Mouse (Mus musculus): ENCODE measurements around the gene Ablim2. TPM values are rescaled to one million over a fixed set of nuclear protein-coding genes. Genes with fewer than 3 reads are reported as not detected.
A peak's percentile ranks its signal among the peaks of the same experiment; 100 is the strongest.

The Ablim2 gene
- polyA plus RNA-seq, 1 experiment from 2014 or later, result 4.1 TPM

DNA sequence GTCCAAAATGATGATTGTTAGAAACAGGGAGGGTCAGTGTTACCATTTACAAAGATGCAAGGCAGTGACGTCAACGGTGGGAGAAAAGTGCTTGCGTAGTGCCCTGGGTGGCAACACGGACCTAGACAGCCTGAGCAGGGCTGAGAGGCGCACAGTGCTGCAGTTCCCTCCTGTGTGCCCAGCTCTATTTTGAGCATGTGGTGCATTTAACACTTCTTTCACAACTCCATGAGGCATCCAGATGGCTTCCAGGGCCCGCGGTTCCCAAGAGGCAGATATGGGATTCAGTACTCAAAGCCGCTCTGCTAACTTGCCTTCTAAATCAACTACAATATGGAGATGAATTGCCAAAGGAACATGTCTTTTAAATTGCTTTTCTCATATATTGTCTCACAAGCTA, 121.5 kb downstream of the Ablim2 start:
- Histone ChIP-seq H3K4me2 (replicated peaks) (no peak overlapping the region), H3K27me3 (replicated peaks) (no peaks in the 10 kb centered on the region), H3K4me1 (replicated peaks) (no peaks in the 10 kb centered on the region), H3K4me3 (replicated peaks) (no peak overlapping the region), H3K27ac (no peak overlapping the region), H3K36me3 (no peaks in the 10 kb centered on the region), H3K9me3 (no peaks in the 10 kb centered on the region), H3K9ac (no peak overlapping the region)
- ATAC-seq, result no peak
- 88% methylated on average over 8 of the region's 8 CpGs for WGBS

DNA sequence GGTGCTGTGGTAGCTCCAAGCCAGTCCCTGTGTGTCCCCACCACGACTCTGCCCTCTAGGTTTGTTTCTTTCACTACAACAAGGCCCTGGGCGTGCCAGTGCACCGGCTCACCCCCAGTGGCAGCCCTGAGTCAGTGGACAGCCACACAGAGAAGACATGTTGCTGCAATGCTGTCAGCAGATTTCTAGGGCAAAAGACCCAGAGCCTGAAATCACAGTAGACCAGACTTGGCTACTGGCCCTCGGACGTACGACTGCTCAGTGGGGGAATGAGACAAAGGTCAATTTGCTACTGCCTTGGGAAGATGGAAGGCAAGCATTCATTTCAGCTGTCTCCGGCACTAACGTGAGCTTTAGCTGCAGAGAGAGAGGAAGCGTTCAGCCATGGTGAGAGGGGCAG, 124.7 kb downstream of the Ablim2 start:
- Histone ChIP-seq H3K27me3 (replicated peaks) (no peaks in the 10 kb centered on the region; the same call in 1 of the 2 replicates), H3K4me3 (replicated peaks) (no peak overlapping the region), H3K36me3 (no peaks in the 10 kb centered on the region), H3K9ac (no peak overlapping the region), H3K27ac (no peak overlapping the region), H3K4me2 (replicated peaks) (no peak overlapping the region), H3K9me3 (no peaks in the 10 kb centered on the region), H3K4me1 (replicated peaks) (no peaks in the 10 kb centered on the region)
- 51% methylated on average over 9 of the region's 9 CpGs for WGBS
- ATAC-seq, result no peak

DNA sequence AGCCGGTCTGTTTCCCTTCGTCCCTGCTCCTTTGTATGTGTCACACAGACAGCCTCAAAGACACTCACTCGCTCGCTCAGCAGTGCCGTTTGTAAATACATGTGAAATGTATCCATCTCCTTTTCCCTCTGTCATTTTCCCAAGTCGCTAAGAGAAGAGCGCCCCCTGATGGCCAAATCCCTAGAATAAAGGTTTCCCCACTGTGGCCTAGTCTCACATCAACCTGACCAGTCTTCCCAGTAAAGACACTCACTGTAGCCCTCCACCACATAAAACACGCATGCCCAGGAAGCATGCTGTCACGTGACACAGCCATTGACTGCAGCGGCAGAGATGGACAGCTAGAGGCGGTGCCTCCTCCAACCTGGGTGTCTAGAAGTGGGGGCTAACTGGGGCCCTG, 126.6 kb downstream of the Ablim2 start:
- 0 out of 2 replicates have a peak, but pooled peaks have one; percentile 24 for ATAC-seq
- Histone ChIP-seq H3K4me2 (replicated peaks) (no peak overlapping the region), H3K27me3 (replicated peaks) (no peaks in the 10 kb centered on the region; the same call in 1 of the 2 replicates), H3K4me1 (replicated peaks) (no peaks in the 10 kb centered on the region), H3K27ac (no peak overlapping the region), H3K36me3 (no peaks in the 10 kb centered on the region), H3K9ac (no peak overlapping the region; the same call in 1 of the 2 replicates), H3K9me3 (no peaks in the 10 kb centered on the region), H3K4me3 (replicated peaks) (no peak overlapping the region)
- WGBS, result 40% methylated on average over 11 of the region's 11 CpGs

DNA sequence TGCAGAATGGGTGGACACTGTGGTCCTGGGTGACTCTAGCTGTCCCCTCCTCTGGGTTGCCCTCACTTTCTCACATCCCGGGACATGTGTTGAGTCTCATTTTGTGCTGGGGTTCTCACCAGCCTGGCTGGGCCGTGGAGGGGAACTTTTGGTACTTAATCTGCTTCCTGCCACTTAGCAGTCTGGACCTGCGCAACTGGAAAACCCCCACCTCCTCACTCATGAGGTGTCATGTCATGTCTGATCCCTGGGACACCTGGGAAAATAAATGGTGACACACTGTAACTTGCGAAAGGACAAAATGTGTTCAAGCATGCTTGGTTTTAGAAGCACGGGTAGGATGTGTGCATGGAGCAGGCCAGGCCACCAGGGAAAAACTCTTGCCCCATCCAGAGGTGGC, 127.0 kb downstream of the Ablim2 start:
- no peaks in the 10 kb centered on the region for H3K9me3 ChIP-seq

DNA sequence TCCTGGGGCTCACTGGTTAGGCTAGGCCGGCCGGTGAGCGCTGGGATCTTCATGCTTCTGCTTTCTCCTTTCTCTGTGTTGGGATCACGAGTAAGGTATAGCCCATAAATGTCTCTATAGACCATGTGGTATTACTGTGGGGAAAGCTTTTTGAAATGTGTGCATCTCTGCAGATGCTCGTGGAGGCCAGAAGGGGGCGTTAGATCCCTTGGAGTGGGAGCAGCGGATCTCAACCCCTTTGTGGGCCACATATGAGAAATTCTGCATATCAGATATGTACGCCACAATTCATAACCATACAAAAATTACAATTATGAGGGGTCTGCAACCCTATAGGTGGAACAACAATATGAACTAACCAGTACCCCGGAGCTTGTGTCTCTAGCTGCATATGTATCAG, 131.3 kb downstream of the Ablim2 start:
- no peaks in the 10 kb centered on the region; the same call in 1 of the 2 replicates for H3K27me3 ChIP-seq (replicated peaks)
- H3K4me2 ChIP-seq (replicated peaks), result no peak overlapping the region
- H3K36me3 ChIP-seq, result no peaks in the 10 kb centered on the region
- 0 out of 2 replicates have a peak, but pooled peaks cover 8% of the 10 kb centered on the region for H3K4me1 ChIP-seq (replicated peaks)
- H3K27ac ChIP-seq, result no peak overlapping the region
- no peak for ATAC-seq
- no peak overlapping the region for H3K4me3 ChIP-seq (replicated peaks)
- H3K9ac ChIP-seq, result no peak overlapping the region
- WGBS, result 57% methylated on average over 9 of the region's 9 CpGs
- no peaks in the 10 kb centered on the region for H3K9me3 ChIP-seq

More for the DNA sequence above, 127.0 kb downstream of the Ablim2 start:
- no peak overlapping the region for H3K27ac ChIP-seq
- WGBS, result 91% methylated on average over 5 of the region's 5 CpGs
- H3K27me3 ChIP-seq (replicated peaks), result no peaks in the 10 kb centered on the region; the same call in 1 of the 2 replicates
- H3K4me3 ChIP-seq (replicated peaks), result no peak overlapping the region
- no peak overlapping the region for H3K9ac ChIP-seq
- no peak overlapping the region for H3K4me2 ChIP-seq (replicated peaks)
- 0 out of 2 replicates have a peak, but pooled peaks have one; percentile 9 for ATAC-seq
- H3K36me3 ChIP-seq, result no peaks in the 10 kb centered on the region
- no peaks in the 10 kb centered on the region for H3K4me1 ChIP-seq (replicated peaks)

DNA sequence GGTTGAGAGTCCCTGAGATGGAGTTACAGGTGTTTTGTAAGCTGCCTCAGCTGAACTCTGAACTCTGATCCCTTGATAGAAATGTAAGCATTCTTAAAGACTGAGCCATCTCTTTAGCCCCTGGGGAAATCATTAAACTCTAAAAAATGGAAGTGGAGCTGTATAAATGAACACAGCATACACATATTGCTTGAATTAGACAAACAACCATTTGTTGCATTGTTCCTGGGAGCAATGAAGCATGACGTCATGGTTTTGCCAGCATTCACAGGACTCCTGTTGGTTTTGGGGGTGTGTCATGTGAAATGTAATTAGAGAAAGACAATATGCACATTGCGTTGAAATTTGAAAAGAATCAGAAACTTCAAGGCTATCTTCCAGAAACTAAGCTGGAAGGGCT, 132.0 kb downstream of the Ablim2 start:
- Histone ChIP-seq H3K27me3 (replicated peaks) (no peaks in the 10 kb centered on the region; the same call in 1 of the 2 replicates), H3K27ac (no peak overlapping the region), H3K4me1 (replicated peaks) (peaks cover 13% of the 10 kb centered on the region), H3K4me3 (replicated peaks) (no peak overlapping the region), H3K9me3 (no peaks in the 10 kb centered on the region), H3K9ac (no peak overlapping the region), H3K4me2 (replicated peaks) (no peak overlapping the region), H3K36me3 (no peaks in the 10 kb centered on the region)
- no peak for ATAC-seq
- WGBS, result 53% methylated on average over 2 of the region's 2 CpGs

DNA sequence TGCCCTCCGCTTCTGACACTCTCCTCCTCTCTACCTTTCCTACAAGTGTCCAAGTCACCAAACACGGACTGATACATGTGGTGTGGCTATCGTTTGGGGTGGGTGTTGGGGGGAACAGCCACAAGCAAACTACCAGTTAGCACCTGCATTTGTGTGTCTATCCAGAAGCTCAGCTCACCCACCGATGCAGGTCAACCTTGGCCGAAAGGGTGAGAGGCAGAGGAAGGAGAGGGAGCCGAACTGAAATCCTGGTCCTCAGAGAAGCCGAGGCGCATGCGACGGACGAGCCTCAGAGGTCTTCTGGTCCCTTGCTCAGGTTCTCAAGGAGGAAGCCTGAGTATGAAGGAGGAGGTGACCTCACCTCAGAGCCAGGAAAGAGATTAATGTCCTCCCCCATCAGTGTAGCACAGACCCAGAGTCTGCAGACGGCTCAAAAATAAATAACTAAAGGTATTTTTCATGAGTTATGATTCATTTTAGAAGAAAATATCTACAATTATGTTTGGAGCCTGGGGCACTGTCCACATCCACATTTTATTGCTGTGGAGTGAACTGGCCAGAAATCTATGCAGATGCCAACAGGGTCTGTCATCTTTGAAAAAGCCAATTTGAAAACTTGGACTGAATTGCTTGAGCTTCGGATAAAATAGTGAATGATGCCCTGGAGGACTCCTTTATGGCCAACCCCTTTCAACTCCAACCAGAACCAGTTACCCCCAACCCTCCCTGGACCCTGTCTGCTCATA, 133.5 kb downstream of the Ablim2 start:
- H3K27ac ChIP-seq, result no peak overlapping the region
- ATAC-seq, result no peak
- H3K9me3 ChIP-seq, result no peaks in the 10 kb centered on the region
- no peak overlapping the region for H3K4me3 ChIP-seq (replicated peaks)
- H3K4me1 ChIP-seq (replicated peaks), result peaks cover 20% of the 10 kb centered on the region
- no peak overlapping the region for H3K9ac ChIP-seq
- no peaks in the 10 kb centered on the region for H3K36me3 ChIP-seq
- H3K27me3 ChIP-seq (replicated peaks), result no peaks in the 10 kb centered on the region
- WGBS, result 87% methylated on average over 13 of the region's 13 CpGs
- H3K4me2 ChIP-seq (replicated peaks), result no peak overlapping the region

DNA sequence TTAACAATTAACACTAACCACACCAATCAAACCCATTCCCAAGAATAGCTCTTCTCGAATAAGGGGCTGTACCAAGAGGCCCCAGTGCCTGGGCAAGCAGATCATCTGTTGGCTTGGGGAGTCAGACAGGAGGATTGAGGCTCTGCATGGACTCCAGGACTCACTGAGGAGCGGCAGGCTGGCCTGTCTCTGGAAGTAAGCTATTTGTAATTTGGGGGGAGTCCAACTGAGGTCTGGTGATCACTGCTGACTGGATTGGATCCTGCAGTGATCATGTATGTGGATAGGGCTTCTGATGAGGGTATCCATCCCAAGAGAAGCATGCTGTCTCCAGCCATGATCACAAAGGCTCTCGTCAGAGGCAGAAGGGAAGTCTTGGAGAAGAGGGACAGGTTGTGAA, 134.7 kb downstream of the Ablim2 start:
- no peak overlapping the region for H3K9ac ChIP-seq
- H3K27ac ChIP-seq, result no peak overlapping the region
- H3K36me3 ChIP-seq, result no peaks in the 10 kb centered on the region
- WGBS, result 73% methylated on average over 3 of the region's 3 CpGs
- H3K27me3 ChIP-seq (replicated peaks), result no peaks in the 10 kb centered on the region
- no peaks in the 10 kb centered on the region for H3K9me3 ChIP-seq
- H3K4me3 ChIP-seq (replicated peaks), result no peak overlapping the region
- no peak for ATAC-seq
- peak overlapping the region; percentile 90 for H3K4me2 ChIP-seq (replicated peaks)
- peaks cover 25% of the 10 kb centered on the region for H3K4me1 ChIP-seq (replicated peaks)

DNA sequence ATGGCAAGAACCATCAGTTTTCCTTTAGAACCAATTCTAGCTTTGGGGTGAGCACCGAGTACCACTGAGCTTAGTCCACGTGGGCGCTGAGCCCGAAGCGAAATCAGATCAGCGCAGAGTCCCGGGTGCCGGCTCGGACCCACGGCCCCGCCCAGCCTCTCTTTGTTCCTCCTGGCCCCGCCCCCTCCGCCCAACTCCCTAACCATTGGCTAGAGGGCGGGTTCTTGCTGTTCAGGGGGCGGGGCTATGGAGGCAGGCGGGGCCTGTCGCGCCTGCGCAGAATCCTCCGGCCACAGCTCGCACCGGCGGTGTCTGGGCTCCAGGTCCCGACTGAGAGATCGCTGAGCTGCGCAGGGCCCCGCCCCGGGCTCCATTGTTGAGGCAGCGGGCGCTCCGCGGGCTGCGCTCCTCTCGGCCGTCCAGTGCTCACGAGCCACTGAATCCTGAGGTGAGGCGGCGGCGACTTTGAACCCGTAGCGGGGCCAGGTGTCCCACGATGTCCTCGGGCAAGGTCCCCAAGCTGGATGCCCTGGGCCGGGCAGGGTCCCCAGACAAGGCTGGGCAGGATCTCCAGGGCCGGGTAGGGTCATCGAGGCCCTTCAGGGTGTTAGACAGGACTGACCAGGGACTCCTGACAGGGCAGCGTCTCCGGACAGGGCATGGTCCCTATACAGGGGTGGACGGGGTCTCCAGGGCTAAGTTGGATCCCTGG, 135.6 kb downstream of the Ablim2 start, which contains the start of gene Afap1:
Gene Afap1, plus strand, starts transcription at position 227 of the 712 bp plus-strand sequence.
- no peaks in the 10 kb centered on the region for H3K9me3 ChIP-seq
- peak within 1 kb of the TSS; percentile 84 for H3K4me3 ChIP-seq (replicated peaks)
- no peaks in the 10 kb centered on the region for H3K27me3 ChIP-seq (replicated peaks)
- peak within 1 kb of the TSS; percentile 90 for H3K4me2 ChIP-seq (replicated peaks)
- H3K27ac ChIP-seq, result peak within 1 kb of the TSS; percentile 76
- WGBS, result under 1% methylated on average over 49 of the region's 49 CpGs
- peak within 1 kb of the TSS; percentile 92 for H3K9ac ChIP-seq
- peaks cover 30% of the 10 kb centered on the region for H3K4me1 ChIP-seq (replicated peaks)
- peak; percentile 97 for ATAC-seq
- no peaks in the 10 kb centered on the region for H3K36me3 ChIP-seq

DNA sequence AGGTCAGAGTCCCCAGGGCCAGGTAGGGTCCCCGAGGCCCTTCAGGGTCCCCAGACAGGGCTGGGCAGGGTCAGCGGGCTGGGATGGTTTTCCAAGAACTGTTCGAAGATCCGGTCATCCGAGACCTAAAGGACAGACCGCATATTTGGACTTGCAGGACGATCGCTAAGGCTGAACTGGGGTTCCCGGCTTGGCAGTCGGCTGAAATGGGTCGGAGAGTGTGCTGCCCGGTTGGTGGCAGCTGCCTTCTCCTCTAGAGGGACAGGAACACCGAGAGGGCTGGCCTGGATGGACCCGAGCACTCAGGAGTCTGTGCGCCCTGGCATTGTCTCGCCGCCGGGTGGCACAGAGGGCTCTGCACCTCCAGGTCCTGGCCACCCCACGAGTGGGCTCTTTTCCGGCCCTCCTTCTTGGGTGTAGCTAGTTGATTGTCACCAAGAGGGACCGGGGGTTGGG, 136.2 kb downstream of the Ablim2 start:
- H3K27me3 ChIP-seq (replicated peaks), result no peaks in the 10 kb centered on the region
- peak overlapping the region; percentile 90 for H3K4me2 ChIP-seq (replicated peaks)
- H3K9me3 ChIP-seq, result no peaks in the 10 kb centered on the region
- no peaks in the 10 kb centered on the region for H3K36me3 ChIP-seq
- H3K27ac ChIP-seq, result peak overlapping the region; percentile 76
- ATAC-seq, result peak; percentile 54
- peaks cover 30% of the 10 kb centered on the region for H3K4me1 ChIP-seq (replicated peaks)
- peak overlapping the region; percentile 84 for H3K4me3 ChIP-seq (replicated peaks)
- H3K9ac ChIP-seq, result peak overlapping the region; percentile 92
- 1% methylated on average over 21 of the region's 21 CpGs for WGBS

DNA sequence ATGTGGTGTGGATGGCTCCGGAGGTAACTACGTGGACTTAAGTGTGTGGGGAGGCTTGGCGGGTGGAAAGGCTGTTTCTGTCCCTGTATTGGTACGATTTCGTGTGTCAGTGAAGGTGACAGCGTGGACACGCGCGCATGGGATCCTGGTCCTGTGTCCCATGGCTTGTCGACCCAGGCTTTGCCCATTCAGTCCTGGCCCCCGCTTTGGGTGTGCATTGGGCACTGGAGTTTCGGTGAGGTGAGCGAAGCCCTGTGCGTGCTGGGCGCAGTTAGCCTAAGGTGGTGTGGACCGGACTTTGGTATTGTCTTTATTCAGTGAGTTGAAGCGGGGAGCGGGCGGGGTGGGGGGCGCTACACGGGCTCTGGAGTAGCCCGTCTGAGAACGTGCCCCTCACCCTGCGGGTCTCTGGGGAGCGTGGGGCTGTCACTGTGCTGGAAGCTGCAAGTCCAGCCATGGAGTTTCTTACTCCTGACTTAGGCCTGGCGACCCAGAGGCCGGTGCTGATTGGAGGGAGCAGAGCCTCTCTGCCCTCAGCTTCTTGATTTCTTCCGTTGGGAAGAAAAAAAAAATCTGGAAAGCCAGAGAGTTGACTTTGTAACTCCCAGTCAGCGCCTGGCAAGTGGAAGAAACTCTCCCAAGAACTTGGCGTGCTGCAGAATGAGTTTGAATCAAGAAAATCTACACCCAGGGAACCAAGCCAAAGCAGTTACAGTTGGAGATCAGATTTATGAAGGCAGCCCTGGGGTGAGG, 136.8 kb downstream of the Ablim2 start:
- H3K4me1 ChIP-seq (replicated peaks), result peaks cover 30% of the 10 kb centered on the region
- no peaks in the 10 kb centered on the region for H3K27me3 ChIP-seq (replicated peaks)
- H3K9me3 ChIP-seq, result no peaks in the 10 kb centered on the region
- peak overlapping the region; percentile 84 for H3K4me3 ChIP-seq (replicated peaks)
- no peak for ATAC-seq
- H3K36me3 ChIP-seq, result no peaks in the 10 kb centered on the region
- WGBS, result 9% methylated on average over 30 of the region's 30 CpGs
- H3K27ac ChIP-seq, result peak overlapping the region; percentile 76
- H3K9ac ChIP-seq, result peak overlapping the region; percentile 92
- peak overlapping the region; percentile 90 for H3K4me2 ChIP-seq (replicated peaks)

DNA sequence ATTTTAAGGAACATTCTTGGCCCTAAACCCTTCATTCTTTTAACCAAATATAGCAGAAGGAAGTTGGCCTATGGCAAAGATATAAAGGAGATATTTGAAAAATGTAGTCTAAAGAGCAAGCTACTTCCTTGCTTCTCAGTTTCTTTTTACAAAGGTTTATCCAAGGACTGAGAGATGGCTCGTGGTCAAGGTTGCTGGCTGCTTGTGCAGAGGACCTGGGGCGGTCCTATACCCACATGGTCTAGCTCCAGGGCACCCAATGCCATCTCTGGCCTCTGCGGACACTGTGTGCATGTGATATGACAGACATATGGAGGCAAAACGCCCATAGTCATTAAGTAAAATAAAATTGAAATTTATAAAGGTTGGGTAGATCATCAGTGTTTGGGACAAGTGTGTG, 138.2 kb downstream of the Ablim2 start:
- H3K4me3 ChIP-seq (replicated peaks), result no peak overlapping the region
- no peaks in the 10 kb centered on the region for H3K9me3 ChIP-seq
- no peak overlapping the region; the same call in 1 of the 2 replicates for H3K27ac ChIP-seq
- no peaks in the 10 kb centered on the region for H3K27me3 ChIP-seq (replicated peaks)
- H3K9ac ChIP-seq, result no peak overlapping the region
- no peak for ATAC-seq
- H3K4me2 ChIP-seq (replicated peaks), result no peak overlapping the region
- H3K4me1 ChIP-seq (replicated peaks), result peaks cover 44% of the 10 kb centered on the region
- WGBS, result 81% methylated on average over 4 of the region's 4 CpGs
- no peaks in the 10 kb centered on the region for H3K36me3 ChIP-seq

Measured in intestine, embryonic 15.5 days (tissue).